Mouse (Mus musculus): ENCODE results near the gene Adck1. TPM values are rescaled to one million over a fixed set of nuclear protein-coding genes. Genes with fewer than 3 reads are reported as not detected.
"Not testable (repeated sequence)": the region's sequence is repeated elsewhere in the genome, so short reads cannot be mapped to it uniquely, and the experiment has no call there.

The Adck1 gene
- 12.5 and 13.5 TPM in 2 replicates for polyA plus RNA-seq (2014; fragmentation: Nextera tagmentation; extraction: Ambion mirVana)

- H3K36me3 ChIP-seq (replicated peaks; ENCODE audit: control insufficient read depth, insufficient read depth, low read depth, low read length), result no peaks in the 10 kb centered on the region
- WGBS, result 1% methylated on average over 38 of the region's 38 CpGs
Observed at GRCm38 (mm10) chr12:88360441-88361119, at the start of gene Adck1. Adck1 (plus strand) TSS chr12:88360554.

GRCm38 (mm10) chr12:88314556-88314955 is 45.8 kb upstream of the Adck1 start:
- no peak overlapping the region for H3K4me3 ChIP-seq (ENCODE audit: low read depth, low read length)
- no peak for DNase-seq (ENCODE audit: low spot score)
- H3K36me3 ChIP-seq (replicated peaks; ENCODE audit: control insufficient read depth, insufficient read depth, low read depth, low read length), result no peaks in the 10 kb centered on the region
- ATAC-seq (replicated peaks; ENCODE audit: insufficient number of reproducible peaks, low FRiP score, low TSS enrichment, low read depth), result no peak
- no peaks in the 10 kb centered on the region for H3K4me1 ChIP-seq (ENCODE audit: control insufficient read depth, insufficient read depth, low read length)
- H3K4me2 ChIP-seq (ENCODE audit: low read depth, low read length), result no peak overlapping the region
- WGBS, result 82% methylated on average over 3 of the region's 3 CpGs
- no peaks in the 10 kb centered on the region for H3K9me3 ChIP-seq (replicated peaks; ENCODE audit: control insufficient read depth, low read length)
- no peaks in the 10 kb centered on the region for H3K27me3 ChIP-seq (ENCODE audit: control insufficient read depth, insufficient read depth, low read length)
- H3K9ac ChIP-seq (replicated peaks; ENCODE audit: low read length), result no peak overlapping the region
- no peak overlapping the region for H3K27ac ChIP-seq (replicated peaks; ENCODE audit: low read depth, low read length)

More at GRCm38 (mm10) chr12:88360441-88361119, at the start of gene Adck1:
- H3K27ac ChIP-seq (replicated peaks; ENCODE audit: low read depth, low read length), result 0 out of 2 replicates have a peak within 1 kb of the TSS, but pooled peaks have one; percentile 20
- peak; percentile 96 for ATAC-seq (replicated peaks; ENCODE audit: insufficient number of reproducible peaks, low FRiP score, low TSS enrichment, low read depth)
- H3K9me3 ChIP-seq (replicated peaks; ENCODE audit: control insufficient read depth, low read length), result no peaks in the 10 kb centered on the region
- peak; percentile 96 for DNase-seq (ENCODE audit: low spot score)
- peak within 1 kb of the TSS; percentile 73 for H3K9ac ChIP-seq (replicated peaks; ENCODE audit: low read length)
- H3K4me3 ChIP-seq (ENCODE audit: low read depth, low read length), result peak within 1 kb of the TSS; percentile 72
- H3K4me2 ChIP-seq (ENCODE audit: low read depth, low read length), result peak within 1 kb of the TSS; percentile 72
- H3K27me3 ChIP-seq (ENCODE audit: control insufficient read depth, insufficient read depth, low read length), result no peaks in the 10 kb centered on the region
- H3K4me1 ChIP-seq (ENCODE audit: control insufficient read depth, insufficient read depth, low read length), result no peaks in the 10 kb centered on the region

- H3K27ac ChIP-seq (replicated peaks; ENCODE audit: low read depth, low read length); ATAC-seq (replicated peaks; ENCODE audit: insufficient number of reproducible peaks, low FRiP score, low TSS enrichment, low read depth); H3K4me2 ChIP-seq (ENCODE audit: low read depth, low read length); H3K4me3 ChIP-seq (ENCODE audit: low read depth, low read length); H3K36me3 ChIP-seq (replicated peaks; ENCODE audit: control insufficient read depth, insufficient read depth, low read depth, low read length); H3K27me3 ChIP-seq (ENCODE audit: control insufficient read depth, insufficient read depth, low read length); H3K9ac ChIP-seq (replicated peaks; ENCODE audit: low read length); H3K9me3 ChIP-seq (replicated peaks; ENCODE audit: control insufficient read depth, low read length); DNase-seq (ENCODE audit: low spot score); H3K4me1 ChIP-seq (ENCODE audit: control insufficient read depth, insufficient read depth, low read length): not testable (repeated sequence)
- WGBS, result 74% methylated on average over 2 of the region's 2 CpGs
Observed at GRCm38 (mm10) chr12:88323926-88324325, 36.4 kb upstream of the Adck1 start, which contains the start of gene Gm5039. Gm5039 (minus strand) TSS chr12:88324026.

GRCm38 (mm10) chr12:88336662-88337413 is 23.5 kb upstream of the Adck1 start:
- not testable (repeated sequence) for ATAC-seq (replicated peaks; ENCODE audit: insufficient number of reproducible peaks, low FRiP score, low TSS enrichment, low read depth); H3K4me3 ChIP-seq (ENCODE audit: low read depth, low read length); DNase-seq (ENCODE audit: low spot score); H3K36me3 ChIP-seq (replicated peaks; ENCODE audit: control insufficient read depth, insufficient read depth, low read depth, low read length); H3K9ac ChIP-seq (replicated peaks; ENCODE audit: low read length); H3K9me3 ChIP-seq (replicated peaks; ENCODE audit: control insufficient read depth, low read length); H3K4me1 ChIP-seq (ENCODE audit: control insufficient read depth, insufficient read depth, low read length); H3K27me3 ChIP-seq (ENCODE audit: control insufficient read depth, insufficient read depth, low read length); H3K27ac ChIP-seq (replicated peaks; ENCODE audit: low read depth, low read length); H3K4me2 ChIP-seq (ENCODE audit: low read depth, low read length)
- 77% methylated on average over 4 of the region's 4 CpGs for WGBS

- not testable (repeated sequence) for H3K27ac ChIP-seq (replicated peaks; ENCODE audit: low read depth, low read length); H3K4me2 ChIP-seq (ENCODE audit: low read depth, low read length); H3K4me1 ChIP-seq (ENCODE audit: control insufficient read depth, insufficient read depth, low read length); H3K27me3 ChIP-seq (ENCODE audit: control insufficient read depth, insufficient read depth, low read length); H3K4me3 ChIP-seq (ENCODE audit: low read depth, low read length); H3K9me3 ChIP-seq (replicated peaks; ENCODE audit: control insufficient read depth, low read length); DNase-seq (ENCODE audit: low spot score); H3K9ac ChIP-seq (replicated peaks; ENCODE audit: low read length); ATAC-seq (replicated peaks; ENCODE audit: insufficient number of reproducible peaks, low FRiP score, low TSS enrichment, low read depth); H3K36me3 ChIP-seq (replicated peaks; ENCODE audit: control insufficient read depth, insufficient read depth, low read depth, low read length)
- 45% methylated on average over 2 of the region's 2 CpGs for WGBS
Observed at GRCm38 (mm10) chr12:88341286-88341685, 19.1 kb upstream of the Adck1 start.

- 18% methylated on average over 41 of the region's 41 CpGs for WGBS
- Histone ChIP-seq H3K4me1 (ENCODE audit: control insufficient read depth, insufficient read depth, low read length) (no peaks in the 10 kb centered on the region), H3K4me2 (ENCODE audit: low read depth, low read length) (peak overlapping the region; percentile 48), H3K9ac (replicated peaks; ENCODE audit: low read length) (peak overlapping the region; percentile 52), H3K9me3 (replicated peaks; ENCODE audit: control insufficient read depth, low read length) (no peaks in the 10 kb centered on the region), H3K36me3 (replicated peaks; ENCODE audit: control insufficient read depth, insufficient read depth, low read depth, low read length) (no peaks in the 10 kb centered on the region), H3K4me3 (ENCODE audit: low read depth, low read length) (peak overlapping the region; percentile 15), H3K27ac (replicated peaks; ENCODE audit: low read depth, low read length) (no peak overlapping the region), H3K27me3 (ENCODE audit: control insufficient read depth, insufficient read depth, low read length) (no peaks in the 10 kb centered on the region)
- peak; percentile 8 for DNase-seq (ENCODE audit: low spot score)
- ATAC-seq (replicated peaks; ENCODE audit: insufficient number of reproducible peaks, low FRiP score, low TSS enrichment, low read depth), result no peak
Observed at GRCm38 (mm10) chr12:88354182-88354702, 6.1 kb upstream of the Adck1 start.

GRCm38 (mm10) chr12:88361120-88361445 is 729 bp downstream of the Adck1 start:
- peak; percentile 5; the same call in 1 of the 2 replicates for ATAC-seq (replicated peaks; ENCODE audit: insufficient number of reproducible peaks, low FRiP score, low TSS enrichment, low read depth)
- 52% methylated on average over 9 of the region's 9 CpGs for WGBS

GRCm38 (mm10) chr12:88367673-88368072 is 7.3 kb downstream of the Adck1 start:
- H3K27me3 ChIP-seq (ENCODE audit: control insufficient read depth, insufficient read depth, low read length), result no peaks in the 10 kb centered on the region
- H3K4me2 ChIP-seq (ENCODE audit: low read depth, low read length), result no peak overlapping the region
- no peaks in the 10 kb centered on the region for H3K4me1 ChIP-seq (ENCODE audit: control insufficient read depth, insufficient read depth, low read length)
- H3K9me3 ChIP-seq (replicated peaks; ENCODE audit: control insufficient read depth, low read length), result no peaks in the 10 kb centered on the region
- no peak overlapping the region for H3K9ac ChIP-seq (replicated peaks; ENCODE audit: low read length)
- H3K27ac ChIP-seq (replicated peaks; ENCODE audit: low read depth, low read length), result no peak overlapping the region
- H3K36me3 ChIP-seq (replicated peaks; ENCODE audit: control insufficient read depth, insufficient read depth, low read depth, low read length), result no peaks in the 10 kb centered on the region
- WGBS, result 87% methylated on average over 4 of the region's 4 CpGs
- ATAC-seq (replicated peaks; ENCODE audit: insufficient number of reproducible peaks, low FRiP score, low TSS enrichment, low read depth) (no peak), DNase-seq (ENCODE audit: low spot score) (no peak)
- no peak overlapping the region for H3K4me3 ChIP-seq (ENCODE audit: low read depth, low read length)

More at GRCm38 (mm10) chr12:88361120-88361445, 729 bp downstream of the Adck1 start:
- Histone ChIP-seq H3K27me3 (ENCODE audit: control insufficient read depth, insufficient read depth, low read length) (no peaks in the 10 kb centered on the region), H3K9me3 (replicated peaks; ENCODE audit: control insufficient read depth, low read length) (no peaks in the 10 kb centered on the region), H3K4me1 (ENCODE audit: control insufficient read depth, insufficient read depth, low read length) (no peaks in the 10 kb centered on the region), H3K4me2 (ENCODE audit: low read depth, low read length) (peak overlapping the region; percentile 72), H3K27ac (replicated peaks; ENCODE audit: low read depth, low read length) (no peak overlapping the region), H3K4me3 (ENCODE audit: low read depth, low read length) (peak overlapping the region; percentile 72), H3K36me3 (replicated peaks; ENCODE audit: control insufficient read depth, insufficient read depth, low read depth, low read length) (no peaks in the 10 kb centered on the region), H3K9ac (replicated peaks; ENCODE audit: low read length) (peak overlapping the region; percentile 73)
- DNase-seq (ENCODE audit: low spot score), result no peak

All from embryonic facial prominence, embryonic 11.5 days (tissue).